Mouse (Mus musculus) heart, adult 11 months (tissue): ENCODE measurements around the gene Adamts16.
A peak's percentile ranks its signal among the peaks of the same experiment; 100 is the strongest.

Experiments used
- DNase-seq: peaks from one replicate; pipeline ENCODE4 v3.0.0; 2022

The Adamts16 gene

DNA sequence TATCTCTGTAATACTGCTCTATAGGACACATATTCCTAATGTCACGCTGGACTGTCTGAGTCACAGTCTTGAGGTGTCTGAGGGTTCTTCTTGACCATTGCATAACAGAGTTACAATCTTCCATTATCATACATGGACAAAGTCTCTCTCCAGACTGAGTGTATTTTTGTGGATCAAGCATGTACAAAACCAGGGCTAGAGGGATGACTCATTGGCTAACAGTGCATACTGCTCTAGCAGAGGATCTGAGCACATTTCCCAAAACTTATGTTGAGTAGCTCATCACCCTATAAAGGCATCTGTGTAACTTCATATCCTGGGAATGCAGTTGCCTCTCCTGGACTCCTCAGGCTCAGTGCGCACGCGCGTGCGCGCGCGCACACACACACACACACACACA, 81.4 kb downstream of the Adamts16 start:
- DNase-seq: peak; percentile 29

DNA sequence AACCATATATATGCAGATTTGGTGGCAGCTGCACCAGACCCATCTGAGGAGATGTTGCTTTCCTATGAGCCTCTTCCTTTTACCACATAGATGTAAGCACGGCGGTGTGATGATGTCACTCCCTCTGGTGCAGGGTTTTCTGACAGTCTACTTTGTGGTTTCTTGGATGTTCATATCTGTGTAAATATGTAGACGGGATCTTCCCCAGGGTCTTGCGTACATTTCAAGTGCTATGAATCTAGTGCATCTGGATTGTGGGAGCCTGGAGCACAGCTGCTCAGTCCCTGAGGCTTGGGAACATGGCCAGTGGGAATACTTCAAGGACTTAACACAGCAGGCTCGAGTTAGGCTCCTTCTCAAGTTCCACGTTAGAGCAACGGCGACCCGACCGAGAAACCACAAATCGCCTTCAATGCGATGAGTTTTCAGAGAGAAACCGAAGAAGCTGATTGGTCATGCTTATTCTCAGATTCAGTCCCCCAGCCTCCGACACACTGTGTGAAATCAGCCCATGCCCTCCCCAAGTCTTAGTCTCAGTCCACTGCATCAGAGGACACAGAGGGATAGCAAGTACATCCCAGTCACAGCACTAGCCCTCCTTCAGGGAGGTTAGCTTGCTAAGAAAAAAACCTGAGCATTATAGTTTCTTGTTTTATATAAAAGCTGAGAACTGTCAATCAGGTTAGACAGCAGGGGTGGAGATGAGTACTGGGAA, 95.2 kb downstream of the Adamts16 start:
- DNase-seq: no peak

DNA sequence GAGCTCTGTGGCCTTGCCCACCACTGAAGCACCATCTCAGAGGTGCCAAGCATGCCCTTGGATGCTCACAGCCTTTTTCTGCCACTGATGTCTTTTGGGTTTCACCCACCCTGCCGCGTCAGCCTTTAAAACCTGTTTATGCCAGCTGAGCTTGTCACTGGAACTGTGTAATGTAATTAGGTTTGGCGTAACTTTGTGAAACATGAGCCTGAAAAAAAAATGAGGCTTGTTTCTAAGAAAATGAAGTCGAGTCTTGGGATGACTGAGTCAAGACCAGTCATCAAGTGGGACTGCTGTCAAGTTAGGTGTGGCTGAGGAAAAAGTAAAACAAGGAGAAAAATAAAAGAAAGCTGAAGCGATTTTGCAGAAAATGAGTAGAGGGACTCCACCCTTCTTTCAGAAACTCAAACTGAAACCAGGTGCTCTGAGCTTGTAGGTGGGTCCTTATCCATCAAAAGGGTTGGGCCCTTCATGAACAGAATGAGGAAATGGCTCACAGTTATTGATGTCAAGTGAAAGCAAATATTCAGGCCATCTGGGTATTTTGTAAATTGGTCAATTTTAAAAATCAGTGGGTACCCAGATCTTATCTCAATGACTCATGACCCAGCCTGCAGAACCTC, 97.1 kb downstream of the Adamts16 start:
- DNase-seq: no peak

DNA sequence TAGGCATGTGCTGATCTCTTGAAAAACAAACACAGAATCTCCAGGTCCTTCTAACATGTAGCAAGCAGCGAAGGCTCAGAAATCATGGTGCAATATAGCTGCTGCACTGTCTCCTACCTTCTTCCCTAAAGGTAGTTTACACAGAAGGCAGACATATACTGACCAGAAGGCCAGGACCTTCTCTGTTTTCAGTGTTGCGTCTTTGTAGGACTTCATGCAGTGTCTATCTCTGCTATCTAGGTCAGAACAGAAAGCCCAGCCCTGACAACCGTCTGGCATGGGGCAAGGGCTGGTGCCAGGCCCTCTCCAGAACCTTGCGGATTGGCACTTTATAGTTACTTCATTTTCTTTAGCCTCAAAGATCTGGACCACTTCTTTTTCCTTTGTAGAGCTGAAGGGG, 98.9 kb downstream of the Adamts16 start:
- peak; percentile 65 for DNase-seq

DNA sequence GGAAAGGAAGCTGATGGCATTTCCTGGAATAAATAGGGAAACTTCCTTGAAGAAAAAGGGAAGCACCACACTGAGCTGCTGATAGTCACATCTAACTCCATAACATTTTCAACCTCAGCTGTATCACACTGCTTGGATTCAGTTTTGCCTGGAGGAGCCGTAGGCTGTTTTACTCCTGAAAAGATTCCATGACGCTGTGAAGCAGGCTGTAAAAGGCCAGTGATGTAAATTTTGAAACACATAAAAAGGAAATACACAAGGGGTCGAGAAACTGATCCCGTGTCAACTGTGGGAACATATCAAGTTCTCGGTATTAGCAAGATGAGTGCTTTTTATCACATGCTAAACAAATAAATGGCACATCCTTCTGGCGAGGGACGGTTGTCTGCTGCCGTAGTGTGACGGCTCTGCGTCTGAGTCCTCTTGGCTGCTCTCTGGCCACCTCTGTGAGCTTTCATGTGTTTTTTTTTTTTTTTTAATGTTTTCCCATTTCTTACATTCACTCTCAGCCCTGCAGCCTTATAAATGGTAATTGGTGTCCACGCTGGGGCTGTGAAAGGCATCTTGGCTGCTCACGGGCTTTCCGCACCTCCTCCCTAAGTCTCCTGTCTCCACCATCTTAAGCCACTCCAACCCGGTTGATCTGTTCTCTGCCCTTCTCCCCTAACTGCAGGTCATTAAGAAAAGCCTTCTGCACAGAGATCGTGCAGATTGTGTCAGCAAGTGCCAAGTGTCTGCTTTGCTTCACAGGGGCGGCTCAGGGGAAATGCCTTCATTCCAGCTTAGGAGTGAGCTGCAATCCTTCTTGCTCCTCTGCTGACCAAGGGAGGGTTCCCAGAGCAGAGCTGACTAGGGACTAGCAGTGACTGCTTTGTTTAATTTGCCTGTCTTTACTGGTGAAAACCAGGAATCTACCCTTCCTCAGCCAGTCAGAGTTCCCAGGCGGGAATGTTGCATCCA, 101.0 kb downstream of the Adamts16 start:
- peak; percentile 50 for DNase-seq

DNA sequence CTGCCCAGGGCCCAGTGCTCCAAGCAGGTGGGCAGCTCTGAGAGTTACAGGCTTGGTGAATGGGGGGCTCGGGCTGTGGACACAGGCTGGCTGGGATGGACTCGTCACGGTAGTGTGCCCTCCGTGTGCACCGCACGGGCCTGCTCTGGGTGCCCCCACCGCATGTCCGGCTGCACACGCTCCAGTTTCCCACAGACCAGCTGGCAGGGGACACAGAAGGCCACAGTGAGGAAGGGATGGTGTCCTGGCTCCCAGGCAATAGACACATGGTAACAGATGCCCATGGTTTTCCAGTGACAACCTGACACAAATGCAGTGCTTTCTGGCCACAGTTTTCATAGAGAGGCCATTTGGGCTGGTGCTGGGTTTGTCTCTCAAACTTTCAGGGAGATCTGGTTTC, 102.8 kb downstream of the Adamts16 start:
- DNase-seq: peak; percentile 71

DNA sequence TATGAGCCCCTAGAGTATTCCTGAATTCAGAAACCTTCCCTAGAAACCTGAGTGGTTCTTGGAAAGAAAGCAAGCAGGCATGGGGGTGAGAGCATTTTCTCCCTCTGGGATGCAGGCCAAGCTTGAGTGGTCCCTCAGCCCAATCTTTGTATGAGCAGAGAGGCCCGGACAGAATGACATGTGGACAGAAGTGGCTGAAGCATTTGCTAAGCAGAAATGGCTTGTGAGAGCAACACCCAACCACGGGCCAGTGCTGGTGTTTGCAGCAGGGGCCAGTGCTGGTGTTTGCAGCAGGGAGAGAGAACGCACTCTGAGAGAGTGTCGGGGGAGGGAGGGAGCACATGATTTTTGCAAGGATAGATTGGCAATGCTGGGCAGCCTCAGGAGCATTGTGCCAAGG, 105.2 kb downstream of the Adamts16 start:
- DNase-seq: no peak

DNA sequence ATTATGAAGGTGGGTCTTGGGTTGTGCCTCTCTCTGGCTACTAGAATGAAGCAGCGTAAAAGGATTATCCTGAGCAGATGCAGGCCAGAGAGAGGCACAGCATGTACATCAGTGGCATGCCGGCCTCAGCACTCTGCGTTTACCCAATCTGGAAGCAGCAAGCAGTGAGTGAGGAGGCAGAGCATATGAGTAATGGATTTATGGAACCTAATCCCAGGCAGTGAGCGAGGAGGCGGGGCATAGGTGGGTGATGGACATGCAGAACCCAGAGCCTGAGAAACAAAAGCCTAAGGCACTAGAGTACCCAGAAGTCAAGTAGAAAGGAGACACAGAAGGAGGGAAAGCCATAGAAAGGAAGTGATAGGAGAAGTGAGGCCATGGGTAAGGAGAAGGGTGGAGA, 107.0 kb downstream of the Adamts16 start:
- no peak for DNase-seq

DNA sequence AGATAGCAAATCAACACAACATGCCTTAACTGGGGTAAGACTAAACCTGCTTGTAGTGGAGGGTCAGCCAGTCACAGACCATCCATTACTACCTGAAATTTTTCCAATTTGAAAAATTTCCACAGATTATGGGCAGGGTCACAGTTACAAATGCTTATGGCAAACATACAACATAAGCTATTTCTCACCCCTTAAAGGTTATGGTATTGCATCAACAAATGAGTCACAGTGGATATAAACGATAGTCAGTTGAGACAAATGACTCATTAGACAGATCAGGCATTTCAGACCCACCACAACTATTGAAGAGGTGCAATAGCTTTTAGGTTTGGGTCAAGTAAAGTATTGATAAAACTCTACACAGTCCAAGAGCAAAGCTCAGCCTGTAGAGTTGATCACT, 107.7 kb downstream of the Adamts16 start:
- DNase-seq: peak; percentile 55

DNA sequence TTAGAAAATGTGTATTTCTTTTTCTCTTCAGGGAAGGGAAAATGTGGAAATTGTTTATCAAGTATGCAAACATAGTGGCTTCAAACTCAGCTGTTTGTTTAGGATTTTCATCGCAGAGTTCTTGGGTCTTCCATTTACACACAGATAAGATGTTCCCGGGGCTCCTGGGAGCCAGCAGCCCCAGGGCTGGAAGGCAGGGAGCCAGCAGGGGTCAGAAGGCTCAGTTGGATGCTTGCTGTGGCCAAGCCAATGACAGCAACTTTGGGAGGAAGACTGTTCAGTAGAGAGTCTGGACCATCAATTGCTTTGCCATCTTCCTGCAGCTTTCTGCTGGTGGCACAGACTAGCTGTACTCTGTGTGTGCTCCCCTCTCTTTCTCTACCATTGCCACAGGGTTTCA, 108.4 kb downstream of the Adamts16 start:
- peak; percentile 93 for DNase-seq

DNA sequence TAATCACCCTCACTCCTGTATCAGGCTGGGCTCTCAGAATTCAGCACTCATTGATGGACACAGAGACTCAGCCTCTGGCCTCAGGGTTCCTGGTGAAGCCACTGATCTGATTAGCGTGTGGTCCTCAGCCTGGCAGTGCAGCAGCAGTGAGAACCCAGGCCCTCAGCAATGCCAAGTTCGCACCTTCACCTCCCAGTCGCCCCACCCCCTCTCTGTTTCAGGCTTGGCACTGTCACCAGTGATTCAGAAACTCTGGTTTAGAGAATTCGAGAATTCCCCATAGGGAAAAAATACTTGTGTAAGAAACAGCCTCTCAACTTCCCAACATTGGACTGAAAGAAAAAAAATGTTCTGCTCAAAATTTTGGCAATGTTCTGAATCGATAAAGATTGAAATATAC, 108.8 kb downstream of the Adamts16 start:
- DNase-seq: peak; percentile 90

DNA sequence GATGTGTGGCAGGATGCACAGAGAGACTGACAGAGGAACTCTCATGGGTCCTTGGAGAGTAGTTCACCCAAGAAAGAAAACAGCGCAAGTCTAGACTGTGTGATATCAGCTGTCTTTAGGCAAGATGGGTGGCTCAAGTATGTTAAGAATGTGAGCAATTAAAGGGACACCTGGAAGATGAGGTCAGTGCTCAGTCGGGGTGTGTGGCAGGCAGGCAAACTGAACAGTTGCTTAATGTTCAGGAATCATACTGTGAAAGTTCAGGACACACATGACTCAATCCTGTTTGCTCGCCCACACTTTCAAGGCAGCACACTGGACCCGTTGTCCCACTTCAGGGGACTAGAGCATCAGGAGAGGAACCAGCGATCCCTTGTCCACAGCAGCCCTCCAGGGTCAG, 110.3 kb downstream of the Adamts16 start:
- DNase-seq: peak; percentile 84

DNA sequence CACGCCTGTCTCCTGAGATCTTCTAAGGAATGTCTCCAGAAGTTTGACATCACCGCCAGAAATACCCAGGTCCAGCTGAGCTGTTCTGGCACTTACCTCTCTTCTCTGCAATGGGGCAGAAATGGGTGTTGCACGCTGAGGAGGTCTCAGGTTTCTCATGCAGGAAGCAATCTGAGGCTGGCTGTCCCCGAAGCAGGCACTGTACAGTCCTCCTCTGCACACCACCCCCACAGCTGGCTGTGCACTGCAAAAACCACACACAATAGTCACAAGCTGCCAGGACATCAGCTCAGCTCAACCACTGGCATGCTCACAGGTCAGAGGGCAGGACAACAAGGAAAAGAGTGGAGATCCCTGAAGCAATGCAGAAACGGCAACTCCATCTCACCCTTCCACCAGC, 111.6 kb downstream of the Adamts16 start:
- no peak for DNase-seq

DNA sequence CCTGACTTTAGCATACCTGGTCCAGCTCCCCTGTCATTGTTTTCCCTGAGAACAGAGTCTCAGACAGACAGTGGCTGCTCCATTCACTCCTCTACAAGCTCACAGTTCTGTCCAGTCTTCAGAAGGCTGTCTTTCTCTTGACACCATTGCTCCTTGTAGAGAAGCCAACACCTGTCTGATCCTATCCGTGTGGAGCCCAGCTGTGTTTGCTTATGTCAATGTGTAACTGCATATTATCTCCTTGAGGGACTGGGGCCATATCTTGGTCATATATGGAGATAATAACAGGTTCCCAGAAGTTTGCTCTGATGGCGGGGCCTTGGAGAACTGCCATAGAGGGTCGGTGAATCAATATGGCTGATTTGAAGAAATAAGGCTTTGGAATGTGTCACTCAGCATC, 115.4 kb downstream of the Adamts16 start:
- no peak for DNase-seq

DNA sequence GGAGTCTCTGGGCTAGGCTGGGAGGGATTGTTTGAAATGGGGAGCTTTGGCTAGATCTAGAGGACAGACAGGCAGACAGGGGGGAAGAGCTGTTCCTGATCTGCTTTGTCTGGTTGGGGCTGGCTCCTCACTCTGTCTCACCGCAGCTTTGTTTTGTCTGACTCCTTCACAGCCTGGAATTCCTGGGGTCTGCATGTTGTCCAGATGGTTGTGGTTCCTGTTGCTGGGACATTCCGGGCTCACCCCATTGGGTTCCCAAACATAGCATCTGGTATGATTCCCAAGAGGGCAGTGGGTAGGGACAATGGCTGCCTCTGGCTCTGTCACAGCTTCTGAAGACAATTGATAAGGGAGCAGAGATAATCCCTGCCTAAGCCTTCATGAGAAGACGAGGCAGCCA, 117.0 kb downstream of the Adamts16 start:
- peak; percentile 68 for DNase-seq

DNA sequence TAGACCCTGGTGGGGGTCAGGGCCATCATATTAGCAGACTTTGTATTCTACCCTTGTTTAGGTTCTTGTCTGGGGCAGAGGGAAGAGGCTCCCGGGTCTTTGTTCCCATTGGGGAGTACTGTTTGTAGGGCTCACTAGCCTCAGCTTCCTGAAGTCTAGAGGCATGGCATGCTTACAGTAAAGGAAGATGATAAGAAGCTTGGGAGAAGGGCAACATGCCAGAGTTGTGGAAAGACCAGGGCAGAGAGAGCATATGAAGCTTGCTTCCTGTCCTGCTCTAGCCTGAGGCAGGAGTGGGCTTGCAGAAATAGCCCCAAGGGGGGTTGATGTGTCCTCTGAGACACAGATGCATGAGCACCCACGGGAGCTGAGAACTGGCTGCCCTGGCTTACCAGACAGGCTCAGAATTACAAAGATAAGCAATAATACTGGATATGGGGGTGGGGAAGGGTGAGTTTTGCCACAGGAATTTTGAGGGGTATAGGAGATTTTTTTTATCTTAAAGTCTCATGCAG, 117.4 kb downstream of the Adamts16 start:
- peak; percentile 57 for DNase-seq

DNA sequence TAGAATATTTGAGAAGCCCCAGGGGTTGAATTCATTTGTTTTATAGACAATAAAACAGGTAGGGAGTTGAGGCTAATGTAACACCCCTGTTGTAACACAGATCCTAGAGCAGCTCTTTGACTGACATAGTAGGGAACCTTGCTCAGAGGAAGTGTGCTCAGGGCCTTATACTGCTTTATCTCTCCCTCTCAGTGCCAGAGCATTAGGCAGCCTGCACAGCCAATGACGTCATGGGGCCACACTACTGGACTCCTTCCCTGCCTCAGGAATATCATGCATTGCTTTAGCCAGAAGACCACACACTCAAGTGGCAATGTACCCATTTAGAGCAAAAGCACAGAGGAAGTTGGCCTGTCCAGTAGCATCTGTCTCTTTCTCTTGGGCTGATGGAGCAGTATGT, 121.6 kb downstream of the Adamts16 start:
- DNase-seq: peak; percentile 70

DNA sequence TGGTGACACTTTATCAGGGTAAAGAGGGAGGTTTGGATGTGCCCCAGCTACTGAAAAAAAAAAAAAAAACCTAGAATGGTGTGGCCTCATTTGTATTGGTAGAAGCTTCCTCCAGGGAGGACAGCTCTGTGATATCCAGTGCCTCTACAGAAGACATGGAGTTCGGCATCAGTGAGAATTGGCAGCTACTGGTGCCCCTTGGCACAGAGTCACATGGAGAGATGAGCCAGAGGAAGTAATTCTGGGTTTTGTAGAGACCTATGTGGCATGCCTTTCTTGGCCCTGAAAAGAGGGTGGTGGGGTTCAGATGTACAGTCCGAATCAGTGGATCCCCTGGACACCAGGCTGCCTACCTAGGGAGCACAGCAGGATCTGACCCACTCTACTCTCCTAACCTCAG, 122.8 kb downstream of the Adamts16 start:
- DNase-seq: no peak

DNA sequence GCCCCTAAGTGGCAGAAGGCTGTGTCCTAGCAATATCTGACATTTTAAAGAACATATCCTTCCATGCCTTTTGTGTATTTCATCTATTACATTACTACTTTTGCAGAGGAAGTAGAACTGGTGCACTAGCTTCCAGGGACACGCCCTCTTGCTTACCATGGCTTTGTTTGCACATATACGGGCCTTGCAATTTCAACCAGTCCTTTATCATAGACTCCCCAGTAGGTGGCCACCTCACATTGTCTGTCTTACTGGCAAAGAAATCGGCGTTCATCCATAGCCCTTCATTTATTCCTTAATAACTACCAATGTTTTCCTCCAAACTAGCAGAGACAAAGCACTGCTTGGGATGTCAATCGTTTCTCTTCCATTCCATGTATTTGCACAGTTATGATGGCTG, 125.6 kb downstream of the Adamts16 start:
- DNase-seq: peak; percentile 23

DNA sequence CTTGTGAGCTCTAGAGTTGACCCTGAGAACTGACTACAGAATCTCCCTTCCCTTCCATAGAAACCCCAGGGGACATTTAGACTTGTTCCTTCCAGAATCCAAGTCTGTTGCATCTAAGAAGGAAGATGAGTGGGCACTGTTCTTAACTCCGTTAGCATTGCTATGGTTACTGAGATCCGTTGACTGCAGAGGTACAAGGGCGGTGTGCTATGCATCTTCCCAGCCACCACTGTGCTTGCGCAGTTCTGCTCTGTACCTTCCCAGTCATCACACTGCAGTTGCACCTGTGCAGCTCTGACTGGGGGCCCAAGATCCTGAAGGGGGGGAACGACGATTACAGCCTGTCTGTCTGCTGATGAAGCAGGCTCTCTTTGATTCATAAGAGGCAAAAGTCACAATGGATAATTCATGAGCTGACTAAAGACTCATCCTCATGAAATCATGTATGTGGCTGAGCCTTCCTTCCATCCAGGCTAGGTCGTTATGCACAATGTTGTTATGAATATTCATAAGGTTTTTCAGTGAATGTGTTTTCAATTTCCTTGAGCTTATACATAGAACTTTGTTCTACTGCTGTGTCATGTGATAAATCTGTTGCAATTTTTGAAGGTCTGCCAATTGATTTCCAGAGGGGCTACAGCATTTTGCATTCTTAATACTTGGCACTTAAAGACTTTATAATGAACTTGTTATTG, 127.4 kb downstream of the Adamts16 start:
- peak; percentile 34 for DNase-seq

DNA sequence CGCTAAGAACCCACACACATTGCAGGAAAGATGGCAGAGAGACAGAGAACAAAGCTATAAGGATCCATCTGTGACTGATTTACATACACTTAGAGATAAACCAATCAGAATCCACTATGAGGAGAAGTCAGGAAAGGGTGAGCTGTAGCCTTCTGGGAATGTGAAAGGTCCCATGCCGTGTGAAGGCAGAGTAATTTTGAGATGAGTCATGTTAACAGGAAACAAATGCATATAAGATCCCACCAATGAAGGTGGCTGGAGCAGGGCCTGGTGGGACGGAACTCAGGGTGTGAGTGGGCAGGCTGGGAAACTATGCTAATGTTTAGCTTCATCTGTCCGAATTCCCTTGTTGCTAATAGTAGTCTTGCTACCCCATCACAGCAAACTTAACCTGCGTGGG, 128.3 kb downstream of the Adamts16 start:
- DNase-seq: no peak

DNA sequence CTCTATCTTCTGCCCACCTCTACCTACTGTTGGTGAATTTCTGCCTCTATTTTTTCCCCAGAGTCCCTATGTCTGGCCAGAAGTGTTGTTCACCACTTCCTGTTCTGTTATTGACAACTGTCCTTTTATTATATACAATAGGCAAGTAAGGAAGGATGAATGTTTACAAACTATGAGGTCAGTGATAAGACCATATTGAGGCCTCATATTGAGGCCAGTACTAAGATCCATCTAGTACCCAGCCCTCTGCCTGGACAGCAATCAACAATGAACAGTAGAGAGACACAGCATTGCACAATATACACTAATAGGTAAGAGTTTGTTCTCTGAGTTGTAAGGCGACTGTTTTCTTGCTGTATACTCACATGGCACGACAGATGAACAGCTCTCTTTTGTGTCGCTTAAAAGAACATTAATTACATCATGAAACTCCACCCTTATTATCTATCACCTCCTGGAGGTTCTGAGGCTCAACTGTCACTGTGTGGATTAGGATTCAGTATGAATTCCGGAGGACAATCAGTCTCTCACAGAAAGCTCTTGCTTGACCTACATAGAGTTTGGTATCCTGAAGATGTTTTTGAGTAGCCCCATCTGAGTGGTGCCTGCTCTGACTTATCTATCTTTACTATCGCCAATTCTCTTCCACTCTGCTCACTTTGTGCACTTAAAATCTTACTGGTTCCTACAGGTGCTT, 134.3 kb downstream of the Adamts16 start:
- no peak for DNase-seq
